Mouse (Mus musculus) brain, embryonic 14.5 days (tissue): ENCODE measurements around the gene Cd28.

Experiments used
- CTCF ChIP-seq: fragments of 200-500 bp; IDR thresholded peaks from 2 replicates; pipeline ENCODE4 v1.5.1; 2012; ENCODE audit warnings: inconsistent platforms, mild to moderate bottlenecking, moderate library complexity, borderline replicate concordance; ENCODE audit not compliant: insufficient read depth, insufficient read length; ENCODE audit errors: extremely low read depth
- POLR2A ChIP-seq: fragments of 200-500 bp; IDR thresholded peaks from 2 replicates; pipeline ENCODE4 v1.6.1; 2012; ENCODE audit warnings: mild to moderate bottlenecking, inconsistent platforms, borderline replicate concordance; ENCODE audit not compliant: poor library complexity, insufficient read depth, insufficient read length, severe bottlenecking; ENCODE audit errors: extremely low read depth

- TF ChIP-seq CTCF, result no peak
- TF ChIP-seq POLR2A, result no peak
These were observed 77.1 kb downstream of the Cd28 start for GRCm38 (mm10) chr1:60793717-60794116.
